Mouse (Mus musculus) c-Kit-negative CD71-positive TER-119-positive erythroid progenitor cells, embryonic 14.5 days (primary cell): ENCODE measurements around the gene Fgfr2.

Source experiments
- DNase-seq: peaks from one replicate; pipeline ENCODE4 v3.0.0-alpha.2; 2013; ENCODE audit warnings: low read depth, low spot score

The Fgfr2 gene

GRCm38 (mm10) chr7:130773171-130773830, 2349.8 kb downstream of the Fgfr2 start:
- no peak for DNase-seq

- DNase-seq = peak; percentile 20
These were observed 2352.4 kb downstream of the Fgfr2 start for GRCm38 (mm10) chr7:130770707-130771106.

GRCm38 (mm10) chr7:130768151-130768550, 2355.0 kb downstream of the Fgfr2 start:
- DNase-seq = no peak

- no peak for DNase-seq
These were observed 2356.6 kb downstream of the Fgfr2 start for GRCm38 (mm10) chr7:130766411-130767170.

DNA sequence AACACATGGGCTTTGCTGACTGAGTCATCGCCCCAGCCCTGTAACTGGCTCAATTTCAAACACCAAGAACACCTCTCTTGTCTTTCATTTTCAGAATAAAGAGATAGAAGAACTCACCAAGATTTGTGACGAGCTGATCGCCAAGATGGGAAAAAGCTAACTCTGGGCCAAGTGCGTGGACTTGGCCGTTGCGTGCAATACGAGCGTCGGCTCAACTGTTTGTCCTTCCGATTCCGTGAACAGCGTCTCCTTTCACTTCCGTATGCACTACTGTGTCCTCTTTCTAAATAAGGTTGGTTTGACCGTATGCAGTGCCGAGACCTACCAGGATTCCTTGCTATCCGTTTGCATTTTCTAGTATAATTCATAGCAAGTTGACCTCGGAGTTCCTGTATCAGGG, 2359.0 kb downstream of the Fgfr2 start:
- no peak for DNase-seq

- DNase-seq = peak; percentile 24
These were observed 2360.9 kb downstream of the Fgfr2 start for GRCm38 (mm10) chr7:130762071-130762897.

DNA sequence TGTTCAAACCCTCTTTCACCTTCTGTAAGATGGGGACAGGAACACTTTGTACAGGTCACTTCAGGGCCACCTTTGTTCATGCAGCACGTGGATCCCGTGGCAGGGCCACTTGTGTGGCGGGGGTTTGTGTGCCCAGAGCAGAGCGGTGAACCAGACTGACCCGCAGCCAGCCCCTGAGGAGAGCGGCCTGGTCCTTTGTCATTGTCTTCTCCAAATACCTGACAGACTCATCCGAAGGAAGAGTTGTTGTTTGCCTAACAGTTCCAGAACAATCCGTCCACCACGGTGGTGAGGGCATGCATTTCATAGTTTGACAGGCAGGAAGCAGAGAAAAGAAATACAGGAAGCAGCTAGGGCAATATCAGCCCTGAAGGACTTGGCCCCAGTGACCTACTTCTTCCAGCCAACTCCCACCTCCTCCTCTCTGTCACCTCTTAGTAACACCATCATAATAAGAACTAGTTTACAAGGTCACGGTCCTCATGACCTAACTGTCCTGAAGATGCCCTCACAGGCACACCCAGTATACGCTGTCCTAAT, 2365.8 kb downstream of the Fgfr2 start:
- DNase-seq = no peak

DNA sequence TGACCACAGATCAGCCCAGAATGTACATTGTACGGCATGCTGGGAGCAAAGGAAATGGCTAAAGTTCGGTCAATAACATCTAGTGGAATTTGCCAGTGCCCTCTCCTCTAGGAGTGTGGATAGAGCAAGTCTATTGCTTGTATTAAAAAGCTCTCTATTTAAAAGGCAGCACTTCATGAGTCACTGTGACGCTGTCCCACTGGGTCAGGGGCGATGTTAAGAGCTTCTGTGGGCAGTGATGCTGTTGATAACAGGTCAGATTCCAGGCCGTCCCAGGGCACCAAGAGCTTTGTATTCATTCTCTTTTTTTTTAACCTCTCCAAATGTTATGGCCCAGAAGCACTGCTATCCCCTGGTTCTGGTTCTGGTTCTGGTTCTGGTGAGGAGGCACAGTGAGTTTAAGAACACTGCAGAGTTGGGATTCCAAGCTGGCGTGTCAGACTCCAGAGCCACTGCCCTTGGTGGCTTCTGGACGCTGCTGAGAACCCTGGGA, 2366.8 kb downstream of the Fgfr2 start:
- no peak for DNase-seq

GRCm38 (mm10) chr7:130754790-130755189, 2368.4 kb downstream of the Fgfr2 start:
- no peak for DNase-seq

GRCm38 (mm10) chr7:130751678-130752077, 2371.5 kb downstream of the Fgfr2 start:
- DNase-seq = no peak

DNA sequence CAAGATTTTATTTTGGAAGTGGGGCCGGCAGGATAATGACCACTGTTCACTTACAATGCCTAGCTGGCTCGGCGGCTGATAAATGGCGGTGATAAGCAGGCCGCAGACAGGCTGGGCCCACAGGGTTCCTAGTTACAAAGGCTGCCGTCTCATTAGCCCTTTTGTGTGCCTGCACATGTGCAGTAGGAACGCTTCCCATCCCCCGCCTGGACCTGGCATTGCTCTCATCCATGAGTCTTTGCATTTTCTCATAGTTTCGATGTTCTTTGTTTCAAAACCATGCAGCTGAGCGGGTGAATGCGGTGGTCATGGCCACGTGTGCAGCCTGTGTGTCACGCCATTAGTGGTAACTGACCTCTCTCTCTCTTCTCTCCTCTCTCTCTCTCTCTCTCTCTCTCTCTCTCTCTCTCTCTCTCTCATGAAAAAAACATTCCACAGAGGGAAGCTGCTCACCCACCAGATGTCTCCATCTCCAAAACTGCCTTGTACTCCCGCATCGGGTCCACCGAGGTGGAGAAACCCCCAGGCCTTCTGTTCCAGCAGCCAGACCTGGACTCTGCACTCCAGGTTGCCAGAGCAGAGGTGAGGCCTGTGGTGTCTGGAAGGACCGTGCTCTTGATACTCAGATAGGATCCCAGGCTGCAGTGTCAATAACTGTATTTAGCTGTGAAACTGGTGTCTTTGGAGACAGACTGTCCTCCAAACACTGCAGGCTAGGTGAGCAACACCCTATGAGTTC, 2372.2 kb downstream of the Fgfr2 start:
- no peak for DNase-seq

GRCm38 (mm10) chr7:130749165-130749564, 2374.0 kb downstream of the Fgfr2 start:
- no peak for DNase-seq

- no peak for DNase-seq
These were observed 2379.7 kb downstream of the Fgfr2 start for GRCm38 (mm10) chr7:130743239-130744025.

- DNase-seq = no peak
These were observed 2382.1 kb downstream of the Fgfr2 start for GRCm38 (mm10) chr7:130741099-130741498.

GRCm38 (mm10) chr7:130734195-130734787, 2388.9 kb downstream of the Fgfr2 start:
- DNase-seq = no peak

DNA sequence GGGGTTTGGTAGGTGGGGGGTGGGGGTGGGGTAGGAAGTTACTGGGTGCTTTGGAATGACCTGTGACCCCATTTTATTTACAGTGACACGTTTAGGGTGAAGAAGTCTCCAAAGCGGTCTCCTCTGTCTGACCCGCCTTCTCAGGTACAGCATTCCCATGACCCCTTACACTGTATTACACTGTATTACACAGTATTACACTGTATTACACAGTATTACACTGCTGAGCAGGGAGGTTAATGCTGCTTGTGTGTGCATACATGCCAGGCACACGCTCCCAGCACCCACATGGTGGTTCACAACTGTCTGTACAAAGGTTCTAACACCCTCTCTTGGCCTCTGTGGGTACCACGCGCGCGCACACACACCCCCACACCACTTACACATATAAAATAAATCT, 2389.7 kb downstream of the Fgfr2 start:
- DNase-seq = no peak

DNA sequence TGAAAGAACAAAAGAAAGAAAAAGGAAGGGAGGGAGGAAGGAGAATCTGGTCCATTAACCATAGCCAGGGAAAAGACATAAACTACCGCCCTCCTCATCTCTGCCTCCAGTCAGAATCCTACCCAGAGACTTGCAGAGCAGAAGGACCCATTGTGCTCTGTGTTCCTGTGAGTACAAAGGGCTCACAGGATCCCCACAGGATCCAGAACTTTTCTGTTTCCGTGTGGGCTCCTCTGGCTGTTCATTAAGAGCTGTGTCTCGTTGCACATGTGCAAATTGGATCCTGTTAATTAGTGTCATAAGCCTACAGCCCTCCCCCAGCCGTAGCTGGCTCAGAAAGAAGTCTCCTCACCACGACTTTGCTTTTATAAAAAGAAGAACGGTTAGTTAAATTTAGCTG, 2390.2 kb downstream of the Fgfr2 start:
- no peak for DNase-seq

DNA sequence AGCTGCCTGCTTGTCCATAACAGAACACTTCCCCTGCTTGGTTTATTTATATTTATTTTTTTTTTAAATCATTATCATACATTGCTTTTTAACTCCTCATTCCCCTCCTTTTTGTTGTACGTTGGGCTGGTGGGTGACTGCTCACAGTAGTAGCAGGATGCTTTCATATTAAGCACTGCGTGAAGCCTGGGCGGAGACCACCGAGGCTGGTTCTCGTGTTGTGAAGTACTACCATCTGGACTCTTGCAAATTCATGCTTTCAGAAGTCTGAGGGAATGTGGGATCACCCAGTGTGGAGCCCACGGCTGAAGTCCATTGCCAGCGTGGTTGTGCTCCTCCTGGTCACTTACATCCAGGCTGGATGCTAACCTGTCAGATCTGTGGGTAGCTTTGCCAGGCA, 2391.4 kb downstream of the Fgfr2 start:
- no peak for DNase-seq

DNA sequence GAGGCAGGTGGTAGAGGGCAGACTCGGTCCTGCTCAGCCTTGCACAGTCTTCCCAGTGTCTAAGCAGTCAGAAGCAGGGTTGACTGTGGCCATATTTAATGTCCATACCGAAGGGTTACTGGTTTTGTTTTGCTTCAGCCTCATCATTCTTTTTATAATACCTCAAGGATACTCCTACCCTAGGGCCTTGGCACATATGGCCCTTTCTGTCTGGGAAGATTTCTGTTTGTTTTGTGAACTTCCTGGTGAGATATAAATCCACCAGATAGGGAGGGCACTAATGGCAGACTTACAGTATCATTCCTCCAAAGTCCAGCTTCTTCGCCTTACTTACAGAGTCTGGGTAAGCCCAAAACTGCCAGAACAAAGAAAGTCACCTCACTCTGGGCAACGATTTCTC, 2395.6 kb downstream of the Fgfr2 start:
- no peak for DNase-seq
